Mouse (Mus musculus) gastrocnemius, postnatal 4 days (tissue): Measurements from ENCODE around the gene Arhgef3. TPM values are rescaled to one million over a fixed set of nuclear protein-coding genes. Genes with fewer than 3 reads are reported as not detected.

Experiments used
- DNase-seq, 2 experiments: peaks; one replicate each; pipeline ENCODE4 v3.0.0; 2021 to 2022; ENCODE audit warnings: low spot score in 2 of 2, mixed read lengths in 2 of 2
- total RNA-seq, 2 experiments: library from RNA; stranded (reverse); gene quantifications; 2 replicates each; pipeline ENCODE4 v1.2.3; 2021

Arhgef3 gene
- total RNA-seq, 2 experiments from 2014 or later = 24.8 to 25.1 TPM

GRCm38 (mm10) chr14:27108748-27109504 is 5.8 kb upstream of the Arhgef3 start:
- no peak for DNase-seq

- DNase-seq = no peak
Observed at GRCm38 (mm10) chr14:27115275-27115660, 569 bp downstream of the Arhgef3 start.

DNA sequence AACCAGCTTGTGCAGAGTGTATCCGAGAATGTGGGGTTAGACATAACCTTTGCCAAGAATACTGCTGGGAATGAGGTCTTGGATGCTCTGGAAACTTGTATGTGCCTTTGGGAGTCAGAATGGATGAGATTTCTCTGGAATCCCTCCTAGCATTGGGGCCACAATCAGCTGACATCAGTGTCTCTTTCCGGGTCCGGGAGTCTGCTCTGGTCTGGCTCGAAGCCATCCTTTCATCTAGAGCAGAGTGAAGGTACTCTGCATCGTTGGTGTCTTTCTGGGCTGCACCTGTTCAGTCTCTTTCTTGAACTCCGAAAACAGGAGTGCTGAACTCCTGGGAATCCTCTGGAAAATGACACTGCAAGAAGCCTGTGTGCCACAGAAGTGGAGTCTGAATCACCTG is 1.3 kb downstream of the Arhgef3 start:
- no peak for DNase-seq

GRCm38 (mm10) chr14:27116577-27117165 is 2.0 kb downstream of the Arhgef3 start:
- DNase-seq = no peak

GRCm38 (mm10) chr14:27118546-27118945 is 3.8 kb downstream of the Arhgef3 start:
- DNase-seq = no peak

DNA sequence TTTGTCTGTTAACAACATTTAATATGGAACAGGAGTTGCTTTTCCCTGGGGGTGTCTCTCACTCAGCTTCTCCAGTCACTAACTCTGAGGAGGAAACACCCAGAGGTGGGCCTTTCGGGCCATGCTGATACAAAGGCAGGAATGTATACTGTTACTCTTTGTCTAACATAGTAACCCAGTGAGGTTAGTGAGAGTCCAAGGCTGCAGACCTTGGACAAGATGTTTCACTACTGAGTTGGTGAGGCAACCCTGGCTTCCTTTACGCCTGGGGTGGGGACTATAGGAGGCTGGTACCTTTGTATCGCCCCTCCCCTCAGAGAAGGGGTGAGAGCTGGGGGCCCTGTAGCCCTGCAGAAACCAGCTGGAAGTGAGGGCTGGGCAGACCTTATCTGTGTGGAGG is 7.9 kb downstream of the Arhgef3 start:
- no peak for DNase-seq

DNA sequence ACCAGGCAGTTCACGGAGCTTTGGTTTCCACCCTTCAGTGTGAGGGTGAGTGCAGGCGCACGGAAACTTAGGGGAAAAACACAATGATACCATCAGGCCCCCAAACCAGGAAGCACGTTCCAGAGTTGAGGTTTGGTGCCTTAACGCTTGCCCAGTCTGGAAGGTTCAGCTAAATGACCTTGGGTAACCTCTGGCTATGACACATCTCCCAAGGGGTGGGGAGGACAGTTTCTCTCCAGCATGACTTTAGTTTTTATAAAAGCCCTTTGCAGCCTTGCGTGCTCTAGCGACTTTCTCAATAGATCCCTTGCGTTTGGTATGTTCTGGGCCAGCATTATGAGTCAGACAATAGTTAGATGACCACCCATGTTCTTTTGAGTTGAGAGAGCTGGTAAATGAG is 8.8 kb downstream of the Arhgef3 start:
- no peak for DNase-seq

GRCm38 (mm10) chr14:27130031-27130430 is 15.3 kb downstream of the Arhgef3 start:
- no peak for DNase-seq

GRCm38 (mm10) chr14:27130676-27131075 is 16.0 kb downstream of the Arhgef3 start:
- DNase-seq = no peak

- no peak for DNase-seq
Observed at GRCm38 (mm10) chr14:27131521-27131920, 16.8 kb downstream of the Arhgef3 start.

GRCm38 (mm10) chr14:27138891-27139290 is 24.2 kb downstream of the Arhgef3 start:
- DNase-seq = no peak

- DNase-seq = no peak
Observed at GRCm38 (mm10) chr14:27139968-27140367, 25.3 kb downstream of the Arhgef3 start.

GRCm38 (mm10) chr14:27141486-27141885 is 26.8 kb downstream of the Arhgef3 start:
- no peak for DNase-seq

DNA sequence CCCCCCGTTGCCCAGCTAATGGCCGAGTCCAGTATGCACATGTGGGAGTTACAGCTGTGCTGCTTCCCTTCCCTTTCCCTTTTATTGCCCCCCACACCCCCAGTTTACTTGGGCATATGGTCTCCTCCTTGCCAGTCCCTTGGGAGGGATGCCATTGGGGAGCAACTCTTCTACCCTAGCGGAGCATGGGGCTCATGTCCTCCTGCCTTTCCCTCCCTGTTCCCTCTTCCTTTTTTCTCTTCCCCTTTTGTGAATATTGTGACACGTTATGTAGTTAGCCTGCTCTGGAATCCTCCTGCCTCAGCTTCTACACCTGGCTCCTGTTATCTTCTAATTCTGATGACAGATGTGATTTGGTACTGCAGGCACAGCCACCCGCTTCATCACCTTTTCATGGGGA is 28.0 kb downstream of the Arhgef3 start:
- no peak for DNase-seq

- peak in 1 of 2 experiments; percentile 30 for DNase-seq
Observed at GRCm38 (mm10) chr14:27145171-27146045, 30.7 kb downstream of the Arhgef3 start.

DNA sequence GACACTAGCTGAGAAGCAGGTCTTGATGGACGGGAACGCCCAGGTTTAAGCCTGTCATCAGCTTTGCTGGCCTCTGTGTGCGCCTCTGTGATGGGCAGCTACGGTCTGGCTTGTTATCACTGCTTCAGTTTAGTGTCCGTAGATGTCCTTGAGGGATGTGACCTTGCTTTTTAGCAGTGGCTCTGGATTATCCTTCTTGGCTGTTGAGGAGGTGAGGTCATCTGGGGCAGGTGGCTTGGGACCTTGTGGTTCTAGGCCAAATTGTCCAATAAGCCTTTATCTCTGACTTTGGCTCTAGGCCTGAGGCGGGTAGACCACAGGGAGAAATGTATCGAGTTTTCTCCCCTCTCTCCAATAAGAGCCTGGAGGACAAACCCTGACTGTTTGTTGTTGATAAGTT is 33.0 kb downstream of the Arhgef3 start:
- no peak for DNase-seq

DNA sequence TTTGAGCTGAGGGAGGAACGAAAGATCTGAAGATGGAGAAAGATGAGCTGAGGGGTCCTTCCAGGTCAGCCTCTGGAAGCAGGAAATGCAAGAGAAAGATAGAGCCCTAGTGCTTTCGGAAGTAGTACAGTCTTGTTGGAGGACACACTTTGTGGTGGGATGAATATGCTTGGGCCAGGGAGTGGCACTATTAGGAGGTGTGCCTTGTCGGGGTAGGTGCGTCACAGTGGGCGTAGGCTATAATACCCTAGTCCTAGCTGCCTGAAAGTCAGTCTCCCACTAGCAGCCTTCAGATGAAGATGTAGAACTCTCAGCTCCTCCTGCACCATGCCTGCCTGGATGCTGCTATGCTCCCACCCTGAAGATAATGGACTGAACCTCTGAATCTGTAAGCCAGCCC is 34.7 kb downstream of the Arhgef3 start:
- no peak for DNase-seq

GRCm38 (mm10) chr14:27150011-27150640 is 35.4 kb downstream of the Arhgef3 start:
- DNase-seq = no peak

GRCm38 (mm10) chr14:27151432-27151831 is 36.7 kb downstream of the Arhgef3 start:
- DNase-seq = no peak

GRCm38 (mm10) chr14:27155088-27155487 is 40.4 kb downstream of the Arhgef3 start:
- DNase-seq = no peak

DNA sequence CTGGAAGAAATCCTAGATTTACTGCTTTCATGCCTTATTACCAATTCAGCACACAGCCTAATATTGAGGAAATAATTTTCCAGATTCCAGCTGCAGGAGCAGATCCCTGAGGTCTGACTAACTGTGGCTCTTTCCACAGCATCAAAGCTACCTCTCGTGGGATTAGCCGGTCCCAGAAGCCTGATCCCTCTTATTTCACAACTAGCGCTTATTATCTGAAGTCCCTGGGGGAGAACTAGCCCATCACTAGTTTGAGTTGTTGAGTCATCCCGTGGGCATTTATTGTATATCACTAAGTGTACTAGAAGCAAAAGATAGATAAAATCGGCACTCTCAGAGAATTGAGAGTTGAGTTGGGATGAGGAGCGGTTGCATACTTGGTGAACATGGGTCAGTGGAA is 41.3 kb downstream of the Arhgef3 start:
- no peak for DNase-seq

- DNase-seq = no peak
Observed at GRCm38 (mm10) chr14:27158133-27158532, 43.4 kb downstream of the Arhgef3 start.
